Mouse (Mus musculus): Measurements from ENCODE around the gene Ulk4. TPM values are rescaled to one million over a fixed set of nuclear protein-coding genes. Genes with fewer than 3 reads are reported as not detected.
"Not testable (repeated sequence)": the region's sequence is repeated elsewhere in the genome, so short reads cannot be mapped to it uniquely, and the experiment has no call there.

Ulk4 gene
- total RNA-seq, 1 experiment from 2014 or later = 1.1 TPM

- ATAC-seq (replicated peaks; ENCODE audit: insufficient number of reproducible peaks, low FRiP score, low TSS enrichment, poor library complexity, severe bottlenecking) = peak; percentile 63
Observed at GRCm38 (mm10) chr9:121215349-121216000, 61.5 kb downstream of the Ulk4 start.

DNA sequence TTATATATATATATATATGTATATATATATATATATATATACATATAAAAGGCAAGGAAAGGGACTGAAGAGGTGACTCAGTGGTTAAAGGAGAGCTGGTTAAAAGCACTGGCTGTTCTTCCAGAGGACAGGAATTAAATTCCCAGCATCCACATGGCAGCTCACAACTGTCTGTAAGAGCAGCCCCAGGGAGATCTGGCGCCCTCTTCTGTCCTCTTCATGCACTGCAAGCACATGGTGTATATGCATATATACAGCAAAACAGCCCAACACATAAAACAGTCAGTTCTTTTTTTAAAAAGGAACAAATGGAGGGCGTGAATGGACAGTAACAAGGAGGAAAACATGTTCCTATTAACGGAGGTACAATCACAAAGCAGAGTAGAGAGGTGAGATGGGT lies 64.7 kb downstream of the Ulk4 start:
- ATAC-seq (replicated peaks; ENCODE audit: insufficient number of reproducible peaks, low FRiP score, low TSS enrichment, poor library complexity, severe bottlenecking) = no peak

- ATAC-seq (replicated peaks; ENCODE audit: insufficient number of reproducible peaks, low FRiP score, low TSS enrichment, poor library complexity, severe bottlenecking) = no peak
Observed at GRCm38 (mm10) chr9:121205046-121205445, 72.0 kb downstream of the Ulk4 start.

GRCm38 (mm10) chr9:121204149-121204800 lies 72.7 kb downstream of the Ulk4 start:
- no peak for ATAC-seq (replicated peaks; ENCODE audit: insufficient number of reproducible peaks, low FRiP score, low TSS enrichment, poor library complexity, severe bottlenecking)

DNA sequence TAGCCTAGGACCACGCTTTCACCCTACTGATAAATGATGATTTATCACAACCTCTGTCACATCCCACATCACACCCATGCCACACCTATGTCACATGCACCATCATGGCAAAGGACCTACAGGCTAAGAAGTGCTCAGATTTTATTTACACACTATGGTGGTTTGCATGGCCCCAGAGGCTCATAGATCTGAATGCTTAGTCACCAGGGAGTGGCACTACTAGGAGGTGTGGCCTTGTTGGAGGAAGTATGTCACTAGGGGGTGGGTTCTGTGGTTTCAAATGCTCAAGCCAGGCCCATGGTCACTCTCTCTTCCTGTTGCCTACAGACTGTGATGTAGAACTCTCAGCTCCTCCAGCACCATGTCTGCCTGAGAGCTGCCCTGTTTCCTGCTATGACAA lies 73.3 kb downstream of the Ulk4 start:
- ATAC-seq (replicated peaks; ENCODE audit: insufficient number of reproducible peaks, low FRiP score, low TSS enrichment, poor library complexity, severe bottlenecking) = no peak

GRCm38 (mm10) chr9:121199146-121199685 lies 77.8 kb downstream of the Ulk4 start:
- not testable (repeated sequence) for ATAC-seq (replicated peaks; ENCODE audit: insufficient number of reproducible peaks, low FRiP score, low TSS enrichment, poor library complexity, severe bottlenecking)

GRCm38 (mm10) chr9:121196473-121196872 lies 80.5 kb downstream of the Ulk4 start:
- no peak for ATAC-seq (replicated peaks; ENCODE audit: insufficient number of reproducible peaks, low FRiP score, low TSS enrichment, poor library complexity, severe bottlenecking)

- no peak for ATAC-seq (replicated peaks; ENCODE audit: insufficient number of reproducible peaks, low FRiP score, low TSS enrichment, poor library complexity, severe bottlenecking)
Observed at GRCm38 (mm10) chr9:121195106-121195505, 81.9 kb downstream of the Ulk4 start.

DNA sequence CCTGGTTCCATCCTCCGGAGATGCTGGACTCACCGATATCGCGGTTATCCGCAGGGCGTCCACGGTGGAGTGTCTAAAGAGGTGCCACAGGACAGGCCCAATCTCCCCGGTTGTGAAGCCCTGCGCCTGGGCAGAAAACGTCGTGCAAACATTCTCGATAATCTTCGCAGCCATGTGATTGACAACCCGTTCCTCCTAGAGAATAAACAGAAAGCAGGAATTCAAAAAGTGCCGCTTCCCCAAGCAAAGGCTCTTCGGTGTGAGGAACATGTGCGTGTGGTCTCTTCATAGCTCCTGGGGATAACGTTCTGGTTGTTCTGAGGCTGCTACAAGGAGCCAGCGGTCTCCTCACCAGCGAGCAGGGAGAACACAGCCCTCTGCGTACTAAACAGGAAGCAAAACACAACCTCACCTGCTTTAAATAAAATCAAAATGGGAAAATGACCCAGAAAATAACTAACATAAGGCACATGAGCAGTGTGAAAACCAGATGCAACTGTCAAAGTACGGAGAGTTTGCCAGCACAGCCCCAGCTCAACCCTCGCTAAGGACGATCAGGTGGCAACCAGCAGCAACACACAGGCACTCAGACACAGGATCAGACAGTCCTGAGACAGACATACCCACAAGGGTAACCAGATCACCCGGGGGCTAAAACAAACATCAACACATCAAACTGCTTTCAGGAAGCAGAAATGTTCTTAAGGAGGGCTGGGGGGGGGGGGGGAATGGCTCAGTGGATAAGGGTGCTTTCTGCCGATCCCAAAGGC lies 84.2 kb downstream of the Ulk4 start:
- no peak for ATAC-seq (replicated peaks; ENCODE audit: insufficient number of reproducible peaks, low FRiP score, low TSS enrichment, poor library complexity, severe bottlenecking)

DNA sequence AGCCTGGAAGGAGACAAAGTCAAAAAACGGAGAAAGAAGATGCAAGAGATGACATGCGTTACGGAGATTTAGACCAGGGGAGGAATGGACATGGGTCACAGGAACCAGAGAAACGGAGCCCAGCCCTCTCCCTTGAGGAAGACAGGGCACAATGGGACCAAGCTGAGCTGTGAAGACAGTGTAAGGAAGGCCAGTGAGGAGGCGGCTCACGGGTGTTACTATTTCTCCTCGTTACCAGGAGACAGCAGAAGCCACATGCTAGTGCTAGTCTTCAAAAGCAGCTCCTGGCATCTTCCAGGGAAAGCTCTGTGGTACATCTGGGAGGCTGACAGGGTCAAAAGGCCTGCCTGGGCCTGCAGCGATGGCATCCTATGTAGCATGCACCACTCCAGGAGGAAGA lies 89.2 kb downstream of the Ulk4 start:
- no peak for ATAC-seq (replicated peaks; ENCODE audit: insufficient number of reproducible peaks, low FRiP score, low TSS enrichment, poor library complexity, severe bottlenecking)

DNA sequence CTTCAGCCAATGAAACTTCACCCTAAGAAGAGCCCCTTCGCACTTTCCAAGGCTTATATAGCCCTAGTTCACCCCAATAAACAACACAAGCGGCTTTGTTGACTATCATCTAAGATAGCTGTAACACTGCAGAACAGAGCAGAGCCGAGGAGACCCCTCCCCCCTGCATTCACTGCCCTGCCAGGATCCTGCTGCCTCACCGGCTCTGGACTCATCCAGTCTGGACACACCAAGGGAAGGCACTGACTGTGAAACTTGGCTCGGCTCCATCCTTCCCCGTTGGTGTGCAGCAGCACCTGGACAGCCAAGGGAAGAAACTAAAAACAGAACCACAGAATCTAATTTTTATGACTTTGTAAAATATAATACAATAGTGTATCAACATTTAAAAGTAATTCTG lies 91.2 kb downstream of the Ulk4 start:
- ATAC-seq (replicated peaks; ENCODE audit: insufficient number of reproducible peaks, low FRiP score, low TSS enrichment, poor library complexity, severe bottlenecking) = no peak

- no peak for ATAC-seq (replicated peaks; ENCODE audit: insufficient number of reproducible peaks, low FRiP score, low TSS enrichment, poor library complexity, severe bottlenecking)
Observed at GRCm38 (mm10) chr9:121176350-121176749, 100.6 kb downstream of the Ulk4 start.

GRCm38 (mm10) chr9:121175201-121175600 lies 101.8 kb downstream of the Ulk4 start:
- no peak for ATAC-seq (replicated peaks; ENCODE audit: insufficient number of reproducible peaks, low FRiP score, low TSS enrichment, poor library complexity, severe bottlenecking)

DNA sequence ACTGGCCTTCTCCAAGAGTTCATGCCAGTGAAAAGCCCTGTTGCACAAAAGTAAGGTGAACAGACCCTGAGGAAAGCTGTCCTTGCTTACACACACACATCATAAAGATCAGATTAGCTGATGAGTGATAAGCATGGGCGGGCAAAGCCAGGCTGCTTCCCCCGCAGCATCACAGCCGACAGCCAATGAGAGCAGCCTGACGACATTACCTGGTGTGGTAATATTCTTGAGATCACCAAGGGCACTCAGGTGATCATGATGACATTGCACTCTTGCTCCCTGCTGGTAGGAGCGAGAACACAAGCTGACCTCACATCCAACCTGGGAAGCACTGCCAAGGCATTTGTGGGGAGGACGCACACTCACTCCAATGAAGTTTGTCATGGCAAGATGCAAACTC lies 104.9 kb downstream of the Ulk4 start:
- ATAC-seq (replicated peaks; ENCODE audit: insufficient number of reproducible peaks, low FRiP score, low TSS enrichment, poor library complexity, severe bottlenecking) = no peak

- no peak for ATAC-seq (replicated peaks; ENCODE audit: insufficient number of reproducible peaks, low FRiP score, low TSS enrichment, poor library complexity, severe bottlenecking)
Observed at GRCm38 (mm10) chr9:121171609-121172008, 105.4 kb downstream of the Ulk4 start.

- no peak for ATAC-seq (replicated peaks; ENCODE audit: insufficient number of reproducible peaks, low FRiP score, low TSS enrichment, poor library complexity, severe bottlenecking)
Observed at GRCm38 (mm10) chr9:121164607-121165006, 112.4 kb downstream of the Ulk4 start.

- no peak for ATAC-seq (replicated peaks; ENCODE audit: insufficient number of reproducible peaks, low FRiP score, low TSS enrichment, poor library complexity, severe bottlenecking)
Observed at GRCm38 (mm10) chr9:121162789-121163188, 114.2 kb downstream of the Ulk4 start.

DNA sequence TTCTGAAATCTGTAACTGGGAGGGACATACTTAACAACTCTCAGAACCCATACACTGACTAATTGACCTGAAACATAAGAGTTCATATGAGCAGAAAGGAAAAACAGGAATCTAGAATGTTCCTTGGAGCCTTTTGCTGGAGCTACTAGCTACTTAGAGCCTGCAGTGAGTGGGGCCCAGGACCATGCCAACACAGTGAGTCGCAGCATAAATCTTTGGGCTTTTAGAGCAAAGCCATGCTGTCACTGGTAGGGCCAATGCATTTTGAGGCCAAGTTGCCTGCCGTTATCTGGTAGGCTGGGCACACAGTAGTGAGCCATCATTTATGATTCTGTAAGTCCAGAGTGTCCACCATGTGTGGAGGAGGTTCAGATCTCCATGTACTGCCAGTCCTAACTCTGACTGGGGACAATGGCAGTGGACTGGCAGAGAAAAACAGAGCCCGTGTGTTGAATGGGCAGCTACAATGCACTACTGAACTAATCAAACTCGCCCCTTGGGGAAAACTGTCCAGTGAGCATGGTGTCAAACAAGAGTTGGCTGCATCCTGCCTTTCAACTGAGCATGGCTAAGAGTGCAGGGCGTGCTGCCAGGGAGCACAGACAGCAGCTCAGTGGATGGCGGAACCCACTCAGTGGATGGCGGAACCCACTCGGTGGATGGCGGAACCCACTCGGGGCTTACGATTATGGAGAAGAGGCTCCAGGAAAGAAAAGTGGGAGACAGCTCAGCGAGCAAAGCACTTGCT lies 115.0 kb downstream of the Ulk4 start:
- ATAC-seq (replicated peaks; ENCODE audit: insufficient number of reproducible peaks, low FRiP score, low TSS enrichment, poor library complexity, severe bottlenecking) = no peak

DNA sequence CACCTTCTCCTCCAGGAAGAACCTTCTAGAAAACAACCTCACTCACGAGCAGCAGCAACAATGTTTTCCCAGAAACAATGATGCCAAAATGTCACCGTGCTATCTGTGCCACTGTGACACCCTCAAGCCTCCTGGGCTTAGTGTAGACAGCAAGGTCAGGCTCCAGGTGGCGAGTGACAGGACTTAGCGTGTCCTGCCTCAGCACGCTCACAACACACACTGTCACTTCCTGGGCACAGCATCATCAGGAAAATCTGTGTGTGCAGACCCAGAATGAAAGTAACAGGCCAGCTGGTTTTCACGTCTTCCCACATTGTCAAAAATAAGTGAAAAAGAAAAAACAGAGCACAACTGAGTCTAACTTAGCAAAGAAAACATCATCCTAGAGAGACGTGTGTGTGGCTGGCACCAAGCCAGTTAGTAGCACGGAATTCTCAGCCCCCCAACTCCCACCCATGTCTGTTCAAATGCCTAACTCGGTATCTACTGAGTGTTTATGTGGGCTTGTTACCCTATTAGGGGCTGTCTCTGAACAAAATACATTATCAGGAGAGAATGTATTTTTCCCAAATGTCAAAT lies 120.7 kb downstream of the Ulk4 start:
- no peak for ATAC-seq (replicated peaks; ENCODE audit: insufficient number of reproducible peaks, low FRiP score, low TSS enrichment, poor library complexity, severe bottlenecking)

Measured in monocyte, adult 5-6 weeks (primary cell).